8 mouse cellular contexts compared by ENCODE assay signal in genomic region chr2:170497091-170497566, GRCm38 (mm10). TPM values are rescaled to one million over a fixed set of nuclear protein-coding genes. Genes with fewer than 3 reads are reported as not detected.
A peak's percentile ranks its signal among the peaks of the same experiment; 100 is the strongest.
DNase-seq lines count a peak whose midpoint lies in the region; ATAC-seq lines count a peak whose summit lies in the region.

Gene Cyp24a1 (minus strand): TSS chr2:170497145.

- H3K9me3 ChIP-seq in embryonic facial prominence, embryonic 12.5 days: no peaks in the 10 kb centered on the region
- no peaks in the 10 kb centered on the region for H3K9me3 ChIP-seq in heart, embryonic 16.5 days (replicated peaks; ENCODE audit: control insufficient read depth, low read length)
- H3K9me3 ChIP-seq in stomach, embryonic 16.5 days (replicated peaks; ENCODE audit: control insufficient read depth, low read length): no peaks in the 10 kb centered on the region

- peak; percentile 24 for DNase-seq in NIH3T3 (ENCODE audit: low read depth)
- peak; percentile 84 for DNase-seq in kidney, postnatal 14 days
- DNase-seq in lung, postnatal 36 days: peak; percentile 79
- DNase-seq in left cerebral cortex, postnatal 36 days (ENCODE audit: low spot score in 2 of 2): no peak
- no peak for DNase-seq in natural killer cell, adult 2 months (ENCODE audit: low spot score in 2 of 2)

- H3K9ac ChIP-seq in embryonic facial prominence, embryonic 12.5 days: peak within 1 kb of the TSS; percentile 36
- H3K9ac ChIP-seq in heart, embryonic 16.5 days (ENCODE audit: low read length): no peak within 1 kb of the TSS
- H3K9ac ChIP-seq in stomach, embryonic 16.5 days (ENCODE audit: low read length): no peak within 1 kb of the TSS

- H3K4me2 ChIP-seq in embryonic facial prominence, embryonic 12.5 days (replicated peaks): peak within 1 kb of the TSS; percentile 50
- H3K4me2 ChIP-seq in heart, embryonic 16.5 days (ENCODE audit: low read depth, low read length): 0 out of 2 replicates have a peak within 1 kb of the TSS, but pooled peaks have one; percentile 14
- H3K4me2 ChIP-seq in stomach, embryonic 16.5 days (ENCODE audit: low read depth, low read length): peak within 1 kb of the TSS; percentile 36

- peaks cover 71% of the 10 kb centered on the region for H3K27me3 ChIP-seq in embryonic facial prominence, embryonic 12.5 days
- H3K27me3 ChIP-seq in heart, embryonic 16.5 days (ENCODE audit: control insufficient read depth, insufficient read depth, low read length): peaks cover 88% of the 10 kb centered on the region
- H3K27me3 ChIP-seq in stomach, embryonic 16.5 days (ENCODE audit: control insufficient read depth, insufficient read depth, low read length): peaks cover 62% of the 10 kb centered on the region

- H3K4me1 ChIP-seq in embryonic facial prominence, embryonic 12.5 days: peaks cover 21% of the 10 kb centered on the region
- 0 out of 2 replicates have a peak, but pooled peaks cover 5% of the 10 kb centered on the region for H3K4me1 ChIP-seq in heart, embryonic 16.5 days (ENCODE audit: control insufficient read depth, insufficient read depth, low read length)
- 0 out of 2 replicates have a peak, but pooled peaks cover 6% of the 10 kb centered on the region for H3K4me1 ChIP-seq in stomach, embryonic 16.5 days (ENCODE audit: control insufficient read depth, insufficient read depth, low read length)

- H3K36me3 ChIP-seq in embryonic facial prominence, embryonic 12.5 days: no peaks in the 10 kb centered on the region
- H3K36me3 ChIP-seq in heart, embryonic 16.5 days (ENCODE audit: control insufficient read depth, insufficient read depth): no peaks in the 10 kb centered on the region
- no peaks in the 10 kb centered on the region for H3K36me3 ChIP-seq in stomach, embryonic 16.5 days (ENCODE audit: control insufficient read depth, insufficient read depth, low read length)

- under 1% methylated on average over 35 of the region's 36 CpGs for WGBS in embryonic facial prominence, embryonic 12.5 days
- under 1% methylated on average over 35 of the region's 36 CpGs for WGBS in heart, embryonic 16.5 days
- WGBS in stomach, embryonic 16.5 days: 2% methylated on average over 36 of the region's 36 CpGs

- ATAC-seq in embryonic facial prominence, embryonic 12.5 days (ENCODE audit: insufficient number of reproducible peaks, insufficient read depth, low FRiP score, low TSS enrichment): 0 out of 2 replicates have a peak, but pooled peaks have one; percentile 28
- ATAC-seq in heart, embryonic 16.5 days (replicated peaks; ENCODE audit: extremely low read depth, insufficient read depth, low FRiP score): no peak; the same call in 1 of the 2 replicates
- peak; percentile 73; the same call in 1 of the 2 replicates for ATAC-seq in stomach, embryonic 16.5 days (ENCODE audit: insufficient read depth, low FRiP score)

- intact Hi-C loops in left cerebral cortex, postnatal 36 days (cut with DNase I): no loop called here

- H3K4me3 ChIP-seq in embryonic facial prominence, embryonic 12.5 days: peak within 1 kb of the TSS; percentile 31
- H3K4me3 ChIP-seq in heart, embryonic 16.5 days (ENCODE audit: low read length): peak within 1 kb of the TSS; percentile 8
- peak within 1 kb of the TSS; percentile 9 for H3K4me3 ChIP-seq in stomach, embryonic 16.5 days (replicated peaks; ENCODE audit: low read length)

- H3K27ac ChIP-seq in embryonic facial prominence, embryonic 12.5 days: no peak within 1 kb of the TSS
- no peak within 1 kb of the TSS for H3K27ac ChIP-seq in heart, embryonic 16.5 days (ENCODE audit: low read length)
- no peak within 1 kb of the TSS for H3K27ac ChIP-seq in stomach, embryonic 16.5 days (ENCODE audit: low read length)

RNA-seq across cellular contexts. Expression of gene Cyp24a1, which starts in this region (rescaled TPM):
- polyA plus RNA-seq in embryonic facial prominence, embryonic 12.5 days (2016; fragmentation: Nextera tagmentation; extraction: Ambion mirVana): not detected in 2 replicates
- 0.04 TPM in 1 of 2 replicates, not detected in the other for polyA plus RNA-seq in heart, embryonic 16.5 days (2015; fragmentation: Nextera tagmentation; extraction: Ambion mirVana)
- not detected in 2 replicates for polyA plus RNA-seq in stomach, embryonic 16.5 days (2015; fragmentation: Nextera tagmentation; extraction: Ambion mirVana)
- total RNA-seq in left cerebral cortex, postnatal 36 days (2021): not detected

Comparison
In these comparisons a context has a peak if more than half of its experiments do, and no peak if none do; other contexts are left out.
1. Peak in ATAC-seq, H3K4me3 ChIP-seq, H3K9ac ChIP-seq and H3K4me2 ChIP-seq in embryonic facial prominence, embryonic 12.5 days; RNA of the gene not detected or under 1 TPM.
2. Peak in ATAC-seq, H3K4me3 ChIP-seq and H3K4me2 ChIP-seq in stomach, embryonic 16.5 days; RNA of the gene not detected or under 1 TPM.
3. DNase-seq: peak in NIH3T3 (single experiment), kidney, postnatal 14 days (single experiment) and lung, postnatal 36 days (single experiment); none in left cerebral cortex, postnatal 36 days (0 of 2) and natural killer cell, adult 2 months (0 of 2).
4. Peak in every context shown above with its lines, with median percentiles within 50 percentile points of each other: H3K4me2 ChIP-seq and H3K4me3 ChIP-seq.